Mouse (Mus musculus): ENCODE data around the gene Kdm2b. TPM values are rescaled to one million over a fixed set of nuclear protein-coding genes. Genes with fewer than 3 reads are reported as not detected.
A peak's percentile ranks its signal among the peaks of the same experiment; 100 is the strongest.

Gene Kdm2b
- total RNA-seq, 2 experiments from 2014 or later, result 26.2 to 26.5 TPM

DNA sequence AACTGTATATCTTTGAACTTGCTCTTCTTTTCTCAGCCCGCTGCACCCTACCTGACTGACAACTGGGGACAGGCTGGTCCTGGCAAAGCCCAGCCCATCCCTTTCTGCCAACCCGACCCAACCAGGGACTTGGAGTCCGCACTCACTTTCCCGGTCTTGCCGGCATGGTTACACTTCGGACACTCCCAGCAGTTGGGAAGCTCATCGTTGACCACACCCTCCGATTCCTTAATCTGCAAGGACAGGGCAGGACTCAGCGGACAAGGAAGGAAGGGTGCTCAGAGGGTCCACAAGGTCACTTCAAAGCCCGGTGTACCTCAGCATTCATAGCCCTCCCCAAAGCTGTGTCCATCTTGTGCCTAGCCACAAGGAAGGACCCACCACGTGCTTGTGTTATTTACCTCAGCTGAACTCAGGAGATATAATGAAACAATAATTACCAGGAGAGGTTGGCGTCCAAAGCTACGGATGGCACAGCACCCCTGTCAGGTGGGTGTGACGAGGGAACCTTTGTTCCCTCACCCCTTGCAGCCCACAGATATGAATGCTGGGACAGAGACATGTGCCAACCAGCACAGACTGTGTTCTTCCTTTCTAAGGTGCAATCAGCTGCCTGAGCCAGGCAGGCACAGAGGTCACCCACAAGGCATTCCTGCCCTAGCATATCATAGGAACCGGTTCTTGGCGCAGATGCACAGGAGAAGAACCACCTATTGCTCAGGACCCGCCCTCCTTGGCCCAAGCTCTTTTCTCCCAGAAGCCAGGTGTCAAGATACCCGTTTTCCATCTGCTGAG lies 107.2 kb downstream of the Kdm2b start:
- intact Hi-C loops (cut with DNase I), result loop anchor here (5.0 kb wide), 1 partner anchor 70 kb away; no protein-coding TSS in a partner anchor
- no peak for DNase-seq (ENCODE audit: low spot score in 2 of 2)

DNA sequence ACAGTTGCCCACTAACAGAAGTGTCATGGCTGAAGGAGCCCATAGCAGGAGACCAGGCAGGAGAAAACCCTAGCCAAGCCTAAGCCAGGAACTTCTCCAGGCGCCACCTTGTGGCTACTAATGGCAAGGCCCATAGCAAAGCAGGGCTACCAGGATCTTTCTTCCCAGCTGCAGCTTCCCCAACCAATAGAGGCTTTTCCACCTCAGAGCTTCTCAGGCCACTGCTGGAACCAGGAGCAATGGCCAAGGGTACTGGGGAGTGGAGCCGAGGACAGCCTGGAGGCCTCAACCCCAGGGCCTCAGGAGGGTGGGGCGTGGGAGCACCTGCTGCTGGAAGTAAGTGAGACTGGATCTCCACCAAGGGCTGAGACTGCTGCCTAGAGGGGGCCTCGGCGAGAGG lies 108.3 kb downstream of the Kdm2b start:
- peak; percentile 65 to 72 for DNase-seq (ENCODE audit: low spot score in 2 of 2)
- intact Hi-C loops (cut with DNase I), result loop anchor here (5.0 kb wide), 1 partner anchor 69 kb away; no protein-coding TSS in a partner anchor

DNA sequence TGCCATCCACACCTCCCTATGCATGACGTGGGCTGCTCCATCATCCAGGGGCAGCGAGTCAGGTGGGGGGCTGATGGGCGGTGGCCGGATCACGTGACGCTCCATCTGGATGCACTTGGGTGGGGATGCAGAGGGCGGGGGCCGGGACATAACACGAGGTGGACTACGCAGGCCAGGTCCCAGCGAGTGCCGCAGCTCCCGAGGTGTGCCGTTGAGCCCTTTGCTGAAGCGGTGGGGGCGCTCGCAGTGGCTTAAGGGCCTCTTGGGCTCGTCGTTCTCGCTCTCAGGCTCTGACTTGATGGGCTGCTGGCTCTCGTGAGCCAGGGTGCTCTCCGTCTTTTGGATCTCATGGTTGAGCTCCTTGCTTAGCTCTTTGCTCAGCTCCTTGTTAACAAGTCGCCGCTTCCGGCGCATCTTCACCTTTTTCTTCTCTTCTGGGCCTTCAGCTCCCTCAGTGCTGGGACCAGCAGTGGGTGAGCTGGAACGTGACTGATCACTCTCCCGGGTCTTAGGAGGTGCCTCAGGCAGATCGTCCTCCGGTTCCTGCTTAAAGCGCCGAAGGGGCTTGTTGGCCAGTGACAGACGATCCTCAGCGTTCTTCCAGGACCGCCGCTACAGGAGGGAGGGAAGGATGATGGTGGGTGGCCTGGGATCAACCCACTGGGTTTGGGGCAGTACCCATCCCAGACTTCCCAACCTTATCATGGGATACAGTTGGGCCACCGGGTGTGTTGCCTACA lies 109.2 kb downstream of the Kdm2b start:
- intact Hi-C loops (cut with DNase I), result loop anchor here (5.0 kb wide), 1 partner anchor 68 kb away; no protein-coding TSS in a partner anchor
- DNase-seq (ENCODE audit: low spot score in 2 of 2), result no peak

DNA sequence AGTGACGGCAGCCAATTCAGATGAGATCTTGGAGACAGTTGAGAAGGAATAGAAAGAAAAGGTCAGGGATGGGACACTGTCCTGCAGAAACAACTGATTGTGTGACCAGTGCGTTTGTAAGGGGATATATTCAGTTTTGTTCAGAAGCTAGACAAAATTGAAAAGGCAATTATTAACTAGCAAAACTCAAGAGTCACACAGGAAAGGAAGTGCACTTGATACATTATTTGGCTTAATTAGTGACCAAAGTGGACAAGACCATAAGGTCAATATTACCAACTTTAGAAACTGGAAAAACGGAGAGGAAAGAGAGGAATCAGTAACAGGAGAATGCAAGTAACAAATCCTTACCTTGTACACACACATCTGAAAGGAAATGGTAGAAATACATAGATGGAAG lies 113.0 kb downstream of the Kdm2b start:
- DNase-seq (ENCODE audit: low spot score in 2 of 2), result no peak
- intact Hi-C loops (cut with DNase I), result no loop called here

DNA sequence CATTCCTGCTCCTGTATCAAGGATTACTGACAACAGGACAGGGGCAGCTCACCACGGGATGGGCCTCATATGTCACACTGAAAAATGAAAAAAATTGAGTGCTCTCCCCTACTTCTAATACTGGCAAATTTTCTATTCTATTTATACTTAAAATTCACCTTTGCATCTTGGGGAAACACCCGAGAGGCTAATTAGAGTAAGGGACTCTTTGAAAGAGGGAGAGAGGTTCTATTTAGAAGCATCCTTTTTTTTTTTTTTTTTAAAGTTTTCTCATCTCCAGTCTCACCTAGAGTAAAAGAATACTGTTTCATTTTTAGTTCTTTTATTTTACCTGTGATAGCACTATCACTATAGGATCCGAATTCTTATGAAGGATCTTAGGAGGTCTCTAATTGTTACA lies 115.3 kb downstream of the Kdm2b start:
- DNase-seq (ENCODE audit: low spot score in 2 of 2), result no peak
- intact Hi-C loops (cut with DNase I), result no loop called here

DNA sequence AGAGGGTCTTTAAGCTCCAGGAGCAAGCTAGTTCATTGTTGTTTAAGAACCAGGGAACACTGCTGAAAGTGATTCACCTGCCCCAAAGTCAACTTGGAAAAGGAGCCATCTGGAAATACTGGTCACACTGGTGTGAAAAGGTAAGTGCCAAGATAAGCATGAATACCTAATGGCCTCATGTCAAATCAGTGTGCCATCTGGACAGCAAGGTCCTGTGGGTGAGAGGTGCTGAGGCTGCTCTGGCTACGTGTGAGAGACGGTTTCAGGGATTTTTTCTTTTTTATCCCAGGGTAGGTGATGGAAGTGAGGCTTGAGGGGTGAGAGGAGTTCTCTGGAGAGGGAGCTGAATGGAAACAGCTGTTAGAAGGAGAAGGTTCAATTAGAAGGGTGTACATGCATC lies 116.0 kb downstream of the Kdm2b start:
- DNase-seq (ENCODE audit: low spot score in 2 of 2), result no peak
- intact Hi-C loops (cut with DNase I), result no loop called here

DNA sequence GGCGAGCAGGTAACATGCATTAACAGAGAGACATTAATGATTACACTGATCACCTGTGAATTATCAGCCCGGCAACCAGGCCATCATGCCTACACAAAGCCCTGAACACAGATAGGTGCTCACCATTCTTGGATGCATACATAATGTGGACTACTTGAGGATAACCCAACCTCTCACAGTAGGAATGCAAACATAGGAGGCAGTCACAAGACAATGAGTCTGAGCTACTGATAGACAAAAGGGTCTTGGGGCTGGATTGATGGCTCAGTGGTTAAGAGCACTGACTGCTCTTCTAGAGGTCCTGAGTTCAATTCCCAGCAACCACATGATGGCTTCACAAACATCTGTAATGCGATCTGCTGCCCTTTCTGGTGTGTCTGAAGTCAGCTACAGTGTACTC lies 117.0 kb downstream of the Kdm2b start:
- intact Hi-C loops (cut with DNase I), result no loop called here
- DNase-seq (ENCODE audit: low spot score in 2 of 2), result no peak

DNA sequence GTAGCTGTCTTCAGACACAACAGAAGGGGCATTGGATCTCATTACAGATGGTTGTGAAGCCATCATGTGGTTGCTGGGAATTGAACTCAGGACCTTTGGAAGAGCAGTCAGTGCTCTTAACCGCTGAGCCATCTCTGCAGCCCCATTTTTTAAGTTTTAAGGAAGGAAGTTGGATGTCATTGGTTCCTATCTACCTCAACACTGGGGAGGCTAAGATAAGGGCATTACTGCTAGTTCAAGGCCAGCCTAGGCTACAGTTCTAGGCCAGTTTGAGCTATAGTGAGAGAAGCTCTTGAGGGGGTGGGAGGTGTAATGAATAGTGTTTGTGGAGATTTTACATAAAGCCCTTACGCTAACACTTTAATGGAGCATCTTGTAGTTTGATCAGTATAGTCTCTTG lies 126.6 kb downstream of the Kdm2b start:
- intact Hi-C loops (cut with DNase I), result no loop called here
- DNase-seq (ENCODE audit: low spot score in 2 of 2), result no peak

DNA sequence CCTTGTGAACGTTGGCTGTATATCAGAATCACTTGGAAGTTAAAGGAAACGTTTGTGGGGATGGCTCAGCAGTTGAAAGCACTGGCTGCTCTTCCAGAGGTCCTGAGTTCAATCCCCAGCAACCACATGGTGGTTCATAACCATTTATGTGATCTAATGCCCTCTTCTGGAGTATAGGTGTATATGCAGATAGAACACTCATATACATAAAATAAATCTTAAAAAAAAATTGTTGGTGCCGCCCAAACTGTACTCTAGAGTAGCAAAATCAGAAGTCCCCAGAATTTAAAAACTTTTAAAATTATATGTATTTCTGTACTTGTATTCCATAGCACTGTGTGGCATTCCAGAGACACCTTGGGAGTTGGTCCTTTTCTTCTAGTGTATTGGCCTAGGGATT lies 133.8 kb downstream of the Kdm2b start:
- intact Hi-C loops (cut with DNase I), result no loop called here
- no peak for DNase-seq (ENCODE audit: low spot score in 2 of 2)

DNA sequence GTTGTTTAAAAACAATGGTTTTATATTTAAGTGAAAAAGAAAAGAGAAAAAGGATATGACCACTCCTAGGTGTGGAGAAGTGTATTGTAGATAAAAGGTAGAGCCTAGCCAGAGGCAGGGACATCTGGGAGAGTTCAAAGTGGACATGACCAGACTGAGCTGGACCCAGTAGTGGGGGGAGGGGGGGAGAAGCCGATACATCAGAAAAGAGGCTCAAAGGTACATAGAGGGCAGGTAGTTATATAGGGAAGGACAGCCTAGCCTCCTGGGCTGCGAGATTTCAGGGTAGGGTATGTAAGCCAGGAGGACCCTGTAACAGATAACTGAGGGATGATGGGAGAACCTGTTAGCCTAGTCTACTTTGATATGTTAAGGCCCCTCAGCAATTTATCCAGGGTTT lies 137.0 kb downstream of the Kdm2b start:
- intact Hi-C loops (cut with DNase I), result no loop called here
- no peak for DNase-seq (ENCODE audit: low spot score in 2 of 2)

DNA sequence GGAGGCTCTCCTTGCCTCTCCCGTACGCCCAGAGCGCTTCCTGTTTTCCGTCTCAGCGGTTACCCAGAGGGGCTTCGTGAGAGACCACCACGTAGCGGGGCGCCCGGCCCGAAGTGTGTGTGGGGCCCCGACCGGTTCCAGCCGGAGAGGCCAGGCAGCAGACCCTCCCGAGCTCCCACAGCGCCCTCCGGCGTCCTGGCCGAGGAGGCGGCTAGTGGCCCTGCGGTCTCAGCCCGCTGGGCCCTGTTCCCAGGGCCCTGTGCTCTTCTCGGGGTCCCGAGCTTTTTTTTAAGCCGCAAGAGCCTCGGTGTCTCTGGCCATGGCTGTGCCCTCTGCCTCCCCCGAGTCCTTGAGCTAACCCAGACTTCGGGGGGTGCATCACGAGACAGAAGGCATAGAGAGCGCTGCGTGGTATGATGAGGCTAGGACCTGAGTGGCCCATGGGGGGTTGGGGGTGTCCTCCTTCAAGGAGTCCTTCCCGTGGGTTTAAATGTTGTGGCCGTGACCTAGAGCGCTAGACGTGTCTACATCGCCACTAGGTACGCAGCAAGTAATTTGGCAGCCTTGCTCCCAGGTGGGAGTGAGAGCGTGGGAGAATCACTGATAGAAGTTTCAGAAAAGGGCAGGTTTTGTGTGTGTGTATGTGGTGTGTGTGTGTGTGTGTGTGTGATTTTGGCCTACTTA lies 139.2 kb downstream of the Kdm2b start:
- intact Hi-C loops (cut with DNase I), result no loop called here
- peak; percentile 22 to 39 for DNase-seq (ENCODE audit: low spot score in 2 of 2)

DNA sequence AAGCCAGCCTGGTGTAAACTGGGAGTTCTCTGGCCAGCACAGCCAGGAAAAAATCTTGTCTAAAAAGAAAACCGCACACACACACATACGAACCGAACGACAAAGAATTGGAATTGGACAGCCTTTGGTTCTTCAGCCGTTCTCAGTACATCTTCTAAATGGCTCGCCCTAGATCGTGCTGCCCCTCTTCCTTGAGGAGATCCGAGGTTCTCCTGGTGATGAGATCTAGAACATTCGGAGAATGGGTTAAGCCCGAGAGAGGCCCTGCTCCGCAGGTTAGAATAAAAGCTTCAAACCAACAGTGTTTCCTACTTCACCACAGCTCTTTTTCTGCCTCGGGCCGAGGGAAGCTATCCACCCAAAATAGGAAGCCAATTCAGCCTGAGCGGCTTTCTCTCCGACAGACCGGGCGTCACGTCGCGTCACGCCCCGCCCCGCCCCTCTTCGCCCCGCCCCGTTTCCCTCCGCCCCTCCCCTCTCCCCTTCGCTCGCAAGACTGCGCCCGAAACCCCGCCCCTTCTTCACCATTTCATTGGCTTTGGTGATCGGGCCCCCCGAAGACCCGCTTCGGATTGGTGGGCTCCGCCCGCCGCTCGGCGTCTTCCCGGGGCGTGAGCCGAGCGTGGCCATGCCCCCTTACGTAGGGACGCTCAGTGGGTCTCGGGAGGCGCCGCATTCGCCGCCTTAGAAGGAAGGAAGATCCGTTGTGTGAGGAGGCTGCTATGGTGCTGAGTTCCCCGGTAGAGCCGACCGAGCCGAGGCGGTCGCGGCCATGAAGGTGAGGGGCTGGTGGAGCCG lies 139.9 kb downstream of the Kdm2b start, which contains the start of gene Rnf34:
Gene Rnf34, plus strand, starts transcription at position 528 of the 798 bp plus-strand sequence.
- intact Hi-C loops (cut with DNase I), result loop anchor here (1.0 kb wide), 1 partner anchor 28 kb away; the partner anchor contains the start of gene Anapc5
- DNase-seq (ENCODE audit: low spot score in 2 of 2), result peak; percentile 97 to 99

DNA sequence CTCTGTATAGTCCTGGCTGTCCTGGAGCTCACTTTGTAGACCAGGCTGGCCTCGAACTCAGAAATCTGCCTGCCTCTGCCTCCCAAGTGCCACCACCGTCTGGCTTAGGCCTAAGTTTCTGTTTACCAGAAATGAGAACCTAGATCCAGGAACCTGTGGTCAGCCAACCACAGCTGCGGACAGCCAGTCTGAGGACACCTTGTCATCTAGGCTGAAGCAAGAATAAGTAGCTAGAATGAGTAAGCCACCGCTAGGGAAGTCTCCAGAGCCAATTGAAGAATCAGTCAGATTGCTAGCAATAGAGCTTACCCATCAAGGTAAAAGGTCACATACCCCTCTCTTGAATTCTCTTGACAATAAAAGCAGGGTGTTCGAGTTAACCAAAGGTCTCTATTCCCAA lies 145.8 kb downstream of the Kdm2b start:
- no peak for DNase-seq (ENCODE audit: low spot score in 2 of 2)
- intact Hi-C loops (cut with DNase I), result no loop called here

DNA sequence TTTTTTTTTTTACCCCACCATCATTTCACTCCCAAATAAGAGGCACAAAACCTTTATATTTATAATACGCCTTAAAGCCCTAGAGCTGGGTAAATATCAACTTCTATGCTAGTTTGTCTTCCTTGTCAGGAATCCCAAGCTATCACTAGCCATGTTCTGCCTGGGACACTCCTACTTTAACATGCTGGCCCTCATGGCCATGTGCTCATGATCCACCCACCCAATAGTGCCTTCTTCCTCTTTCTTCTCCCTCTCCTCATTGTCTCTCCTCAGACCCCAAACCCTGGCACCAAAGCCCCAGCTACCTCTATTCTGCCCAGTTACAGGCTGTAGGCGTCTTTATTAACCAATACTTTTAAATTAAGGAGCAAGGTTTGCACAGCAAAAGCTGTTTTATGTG lies 148.5 kb downstream of the Kdm2b start:
- intact Hi-C loops (cut with DNase I), result no loop called here
- no peak for DNase-seq (ENCODE audit: low spot score in 2 of 2)

DNA sequence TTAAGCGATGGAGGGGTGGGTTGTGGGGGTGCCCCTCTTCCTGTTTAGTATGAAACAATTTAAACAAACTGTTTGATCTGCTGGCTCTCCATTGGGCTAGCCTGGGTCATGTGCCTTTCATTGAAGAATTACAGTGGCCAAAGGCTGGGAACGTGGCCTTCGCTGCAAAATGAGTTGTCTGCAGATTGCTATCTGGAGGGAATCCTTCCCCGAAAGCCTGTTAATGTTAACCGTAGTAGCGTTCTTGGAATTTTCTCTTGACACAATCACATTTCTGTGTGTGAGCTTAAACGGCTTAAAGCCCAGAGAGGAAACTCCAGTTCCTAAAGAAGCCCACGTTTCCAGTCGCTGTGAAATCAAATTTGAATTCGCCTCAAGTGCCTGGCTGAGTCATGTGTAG lies 156.6 kb downstream of the Kdm2b start:
- intact Hi-C loops (cut with DNase I), result no loop called here
- peak in 1 of 2 experiments; percentile 61 for DNase-seq (ENCODE audit: low spot score in 2 of 2)

DNA sequence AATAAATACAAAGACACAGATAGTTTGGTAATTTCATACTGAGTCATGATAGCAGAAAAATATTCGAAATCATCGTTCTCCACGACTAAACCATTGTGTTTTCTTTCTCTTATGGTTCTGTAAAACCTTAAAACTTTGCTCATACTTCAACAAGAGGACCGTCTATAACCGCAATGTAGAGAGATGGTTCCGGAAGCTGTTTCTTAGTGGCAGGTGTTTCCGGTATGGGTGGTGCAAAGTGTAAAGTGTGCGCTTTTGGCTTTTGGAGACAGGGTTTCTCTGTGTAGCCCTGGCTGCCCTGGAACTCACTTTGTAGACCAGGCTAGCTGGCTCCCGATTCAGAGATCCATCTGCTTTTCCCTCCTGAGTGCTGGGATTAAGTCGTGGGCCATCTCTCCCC lies 157.1 kb downstream of the Kdm2b start:
- intact Hi-C loops (cut with DNase I), result no loop called here
- DNase-seq (ENCODE audit: low spot score in 2 of 2), result no peak

DNA sequence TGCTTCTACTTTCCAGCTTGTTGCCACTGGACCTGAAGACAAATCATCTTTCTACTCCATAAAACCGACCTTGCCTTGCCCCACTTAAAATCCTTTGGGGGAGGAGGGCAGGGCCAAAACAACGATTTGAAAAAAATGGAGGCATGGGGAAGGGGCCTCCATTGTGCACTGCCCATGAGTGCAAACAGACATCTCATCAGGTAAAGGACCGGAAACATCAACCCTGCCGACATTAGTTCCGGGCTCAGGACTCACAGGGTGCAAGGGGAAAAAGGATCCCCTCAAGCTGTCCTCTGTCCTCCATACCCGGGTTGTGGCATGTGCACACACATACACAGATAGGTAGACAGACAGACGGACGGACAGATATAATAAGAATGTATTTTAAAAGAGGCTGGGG lies 164.5 kb downstream of the Kdm2b start:
- intact Hi-C loops (cut with DNase I), result no loop called here
- no peak for DNase-seq (ENCODE audit: low spot score in 2 of 2)

DNA sequence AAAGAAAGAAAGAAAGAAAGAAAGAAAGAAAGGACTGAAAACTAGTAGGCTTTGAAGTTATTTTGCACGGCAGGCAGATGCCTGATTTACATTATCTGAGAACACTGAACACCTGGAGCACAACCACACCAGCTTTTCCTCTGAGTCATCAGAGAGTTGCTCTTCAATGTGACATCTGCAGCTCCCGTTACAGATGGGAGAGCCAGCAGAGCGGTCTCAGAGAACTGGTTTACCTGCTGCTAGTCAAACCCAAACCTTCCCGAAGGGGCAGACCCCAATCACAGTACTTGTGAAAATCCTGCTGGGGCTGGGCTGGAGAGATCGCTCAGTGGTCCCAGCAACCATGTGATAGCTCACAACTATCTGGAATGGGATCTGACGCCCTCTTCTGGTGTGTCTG lies 165.2 kb downstream of the Kdm2b start:
- intact Hi-C loops (cut with DNase I), result loop anchor here (5.0 kb wide), 1 partner anchor 73 kb away; no protein-coding TSS in a partner anchor
- DNase-seq (ENCODE audit: low spot score in 2 of 2), result no peak

DNA sequence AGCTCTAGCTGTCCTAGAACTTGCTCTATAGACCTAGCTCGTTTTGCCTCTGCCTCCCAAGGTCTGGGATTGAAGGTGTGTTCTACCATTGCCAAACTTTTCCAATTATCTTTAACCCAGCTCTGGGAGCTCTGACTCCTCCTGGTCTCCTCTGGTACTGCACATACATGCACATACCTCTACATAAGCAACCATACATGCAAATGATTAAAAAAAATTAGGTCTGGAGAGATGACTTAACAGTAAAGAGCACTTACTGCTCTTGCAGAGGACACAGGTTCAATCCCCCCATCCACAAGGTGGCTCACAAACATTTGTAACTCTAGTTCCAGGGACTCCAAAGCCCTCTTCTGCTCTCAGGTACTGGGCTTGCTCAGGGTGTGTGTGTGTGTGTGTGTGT lies 165.6 kb downstream of the Kdm2b start:
- no peak for DNase-seq (ENCODE audit: low spot score in 2 of 2)
- intact Hi-C loops (cut with DNase I), result loop anchor here (5.0 kb wide), 1 partner anchor 73 kb away; no protein-coding TSS in a partner anchor

All from left cerebral cortex, postnatal 25 days (tissue).